Mouse (Mus musculus): ENCODE measurements at regions not wholly inside any gene's neighbourhood (a gene's known extent, or its start where the extent isn't known, plus 50 kb on each side); places are given as distances from the start of the nearest gene placed in this dataset.
"Not testable (repeated sequence)": the region's sequence is repeated elsewhere in the genome, so short reads cannot be mapped to it uniquely, and the experiment has no call there.

GRCm38 (mm10) chr7:60293556-60293955 lies 153.5 kb upstream of the Snrpn start:
- no peak for DNase-seq (ENCODE audit: low spot score in 2 of 2)

DNA sequence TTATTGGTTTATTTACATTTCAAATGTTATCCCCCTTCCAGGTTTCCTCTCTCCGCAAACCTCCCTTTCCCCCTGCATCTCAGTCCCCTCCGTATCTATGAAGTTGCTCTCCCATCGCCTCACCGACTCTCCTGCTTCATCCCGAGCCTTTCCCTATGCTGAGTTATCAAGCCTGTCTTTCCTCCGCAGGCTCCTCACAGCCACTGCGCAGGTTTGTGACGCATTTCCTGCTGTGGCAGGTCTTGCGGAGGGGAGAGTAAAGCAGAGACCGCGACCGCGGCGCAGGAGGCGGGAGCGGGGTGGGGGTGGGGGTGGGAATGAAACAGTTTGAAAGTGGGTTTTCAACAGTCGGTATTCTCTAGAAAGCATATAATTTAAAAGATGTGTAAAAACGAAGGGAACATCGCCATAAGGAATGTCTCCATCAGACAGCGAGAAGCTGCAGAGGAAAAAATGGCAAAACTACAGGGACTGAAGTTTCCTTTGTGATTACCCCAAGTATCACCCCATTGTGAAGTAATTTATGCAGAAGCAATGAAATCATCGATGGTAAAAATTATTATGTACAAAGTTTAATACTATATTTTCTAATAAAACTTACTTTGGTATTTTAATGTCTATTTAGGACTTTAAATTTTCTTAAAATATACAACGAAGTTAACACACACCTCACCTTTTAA lies 104.3 kb upstream of the Snrpn start:
- not testable (repeated sequence) for DNase-seq (ENCODE audit: low spot score in 2 of 2)

- peak in 1 of 2 experiments; percentile 11 for DNase-seq (ENCODE audit: low spot score in 2 of 2)
These were observed 103.7 kb upstream of the Snrpn start for GRCm38 (mm10) chr7:60243746-60244145.

- DNase-seq (ENCODE audit: low spot score in 2 of 2), result peak in 1 of 2 experiments; percentile 17
These were observed 98.7 kb upstream of the Snrpn start for GRCm38 (mm10) chr7:60238595-60239195.

DNA sequence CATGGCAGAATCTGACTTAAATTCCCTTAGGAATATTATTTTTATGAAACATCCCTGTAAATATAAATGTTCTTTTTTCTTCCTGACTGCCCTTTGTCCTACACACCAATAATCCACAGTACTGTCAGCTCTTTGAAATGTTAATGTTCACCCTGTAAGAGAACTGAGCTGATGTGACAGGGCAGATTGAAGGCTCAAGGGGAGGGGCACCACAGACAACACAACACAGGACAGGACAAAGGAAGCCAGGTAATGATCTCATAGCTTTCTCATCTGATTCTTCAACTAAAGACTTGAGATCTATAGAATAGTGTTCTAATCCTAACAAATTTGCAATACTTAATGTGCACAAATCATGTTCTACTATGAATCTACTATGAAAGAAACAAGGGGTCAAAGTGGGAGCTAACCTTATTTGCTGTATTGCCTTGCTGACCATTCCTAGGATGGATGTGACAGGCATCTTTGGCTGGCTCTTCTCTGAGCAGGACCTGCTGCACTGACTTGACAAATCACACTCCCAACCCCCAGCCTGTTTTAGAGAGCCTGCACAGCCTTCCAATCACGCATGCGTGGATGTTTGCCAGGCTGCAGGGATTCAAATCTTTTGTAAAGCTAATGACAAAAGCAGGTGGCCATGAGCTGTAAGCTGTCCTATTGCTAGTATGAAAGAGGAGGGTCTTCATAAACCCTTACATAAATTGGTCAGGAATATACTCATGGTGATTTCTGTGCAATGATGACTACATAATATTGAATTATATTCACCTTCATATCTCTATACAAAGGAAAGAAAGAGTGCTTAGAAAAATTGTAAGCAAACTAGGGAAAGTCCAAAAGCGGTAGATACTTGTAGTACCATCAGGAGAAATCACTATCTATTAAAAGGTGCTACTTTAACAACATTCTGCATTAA lies 76.6 kb upstream of the Snrpn start:
- DNase-seq (ENCODE audit: low spot score in 2 of 2), result peak; percentile 13 to 34

Data from frontal cortex, postnatal 25 days (tissue).